Mouse (Mus musculus) lung, embryonic 14.5 days (tissue): ENCODE data around the gene Ssh3. TPM values are rescaled to one million over a fixed set of nuclear protein-coding genes. Genes with fewer than 3 reads are reported as not detected.
A peak's percentile ranks its signal among the peaks of the same experiment; 100 is the strongest.

ENCODE experiments used
- ATAC-seq: fragments of 200-750 bp; cut with Nextera tagmentation; 2 replicates; pipeline ENCODE4 v1.8.0; 2017; ENCODE audit warnings: mild to moderate bottlenecking, moderate TSS enrichment, moderate library complexity; ENCODE audit not compliant: insufficient read depth
- DNase-seq: peaks from one replicate; pipeline ENCODE4 v3.0.0-alpha.2; 2015
- H3K27ac ChIP-seq: fragments of 300-500 bp; sonication (generic); 2 replicates; pipeline ENCODE4 v1.5.1; 2014; ENCODE audit warnings: low read depth, mild to moderate bottlenecking, moderate library complexity
- H3K27me3 ChIP-seq: fragments of 300-500 bp; sonication (generic); 2 replicates; pipeline ENCODE4 v1.6.1; 2014; ENCODE audit warnings: low read length, control low read depth; ENCODE audit not compliant: insufficient read depth
- H3K36me3 ChIP-seq: fragments of 300-500 bp; sonication (generic); 2 replicates; pipeline ENCODE4 v1.6.1; 2014; ENCODE audit warnings: control low read depth; ENCODE audit not compliant: insufficient read depth
- H3K4me1 ChIP-seq: fragments of 300-500 bp; sonication (generic); 2 replicates; pipeline ENCODE4 v1.6.1; 2014; ENCODE audit warnings: antibody characterized with exemption, control low read depth; ENCODE audit not compliant: insufficient read depth
- H3K4me2 ChIP-seq: fragments of 300-500 bp; sonication (generic); 2 replicates; pipeline ENCODE4 v1.6.1; 2014; ENCODE audit warnings: mild to moderate bottlenecking
- H3K4me3 ChIP-seq: fragments of 300-500 bp; sonication (generic); 2 replicates; pipeline ENCODE4 v1.5.1; 2014; ENCODE audit warnings: low read depth, low read length
- H3K9ac ChIP-seq: fragments of 300-500 bp; sonication (generic); 2 replicates; pipeline ENCODE4 v1.6.1; 2014
- H3K9me3 ChIP-seq: fragments of 300-500 bp; sonication (generic); 2 replicates; pipeline ENCODE4 v1.6.1; 2016; ENCODE audit warnings: low read depth, low read length, control low read depth
- CTCF ChIP-seq: IDR thresholded peaks from 2 replicates; pipeline ENCODE4 v1.5.1; 2016; ENCODE audit warnings: antibody characterized with exemption, low read depth
- WGBS: fragments of 180-500 bp; shearing (Covaris S2); extraction: QIAGEN DNeasy Blood & Tissue Kit; methylation state at CpG from one replicate; pipeline ENCODE4 v1.1.7; 2014; 5-methylcytosine and 5-hydroxymethylcytosine counted together
- polyA plus RNA-seq: library from polyadenylated mRNA; unstranded; fragments of >200 nt; fragmentation: Nextera tagmentation; extraction: Ambion mirVana; gene quantifications from 2 replicates; pipeline ENCODE4 v1.2.1, GENCODE M21; 2014

The Ssh3 gene
- polyA plus RNA-seq, 1 experiment from 2014 or later, result 10.6 TPM

DNA sequence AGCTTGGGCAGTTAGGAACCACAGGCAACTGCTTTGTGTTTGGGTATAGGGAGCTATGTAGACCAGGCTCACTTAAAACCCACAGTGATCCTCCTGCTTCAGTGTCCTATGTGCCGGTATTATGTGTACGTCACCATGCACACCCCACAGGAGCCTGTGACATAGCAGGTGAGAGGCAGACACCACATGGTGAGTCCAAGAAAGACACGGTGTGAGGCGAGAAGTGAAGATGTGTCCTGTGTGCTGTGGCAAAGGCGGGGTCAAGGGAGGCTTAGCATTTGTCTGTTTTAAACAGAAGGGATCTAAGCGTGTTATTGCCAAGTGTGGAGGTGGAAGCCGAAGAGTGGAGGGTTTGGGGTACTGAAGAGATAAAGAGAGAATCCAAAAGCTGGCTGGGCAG, 42.2 kb downstream of the Ssh3 start:
- no peak overlapping the region for H3K4me2 ChIP-seq
- 82% methylated on average over 7 of the region's 7 CpGs for WGBS
- peaks cover 9% of the 10 kb centered on the region; the same call in 1 of the 2 replicates for H3K4me1 ChIP-seq
- H3K9ac ChIP-seq, result no peak overlapping the region
- no peak overlapping the region for H3K4me3 ChIP-seq
- DNase-seq (no peak), ATAC-seq (no peak)
- H3K27me3 ChIP-seq, result no peaks in the 10 kb centered on the region; the same call in 1 of the 2 replicates
- TF ChIP-seq CTCF, result no peak
- no peaks in the 10 kb centered on the region for H3K9me3 ChIP-seq
- no peaks in the 10 kb centered on the region for H3K36me3 ChIP-seq
- no peak overlapping the region for H3K27ac ChIP-seq

- ATAC-seq (no peak), DNase-seq (peak; percentile 64)
- H3K9ac ChIP-seq, result no peak overlapping the region; the same call in 1 of the 2 replicates
- 0 out of 2 replicates have a peak overlapping the region, but pooled peaks have one; percentile 2 for H3K4me2 ChIP-seq
- H3K4me3 ChIP-seq, result no peak overlapping the region
- no peaks in the 10 kb centered on the region for H3K27me3 ChIP-seq
- no peak overlapping the region; the same call in 1 of the 2 replicates for H3K27ac ChIP-seq
- H3K9me3 ChIP-seq, result no peaks in the 10 kb centered on the region
- no peak for TF ChIP-seq CTCF
- peaks cover 32% of the 10 kb centered on the region for H3K4me1 ChIP-seq
- 59% methylated on average over 11 of the region's 11 CpGs for WGBS
- no peaks in the 10 kb centered on the region for H3K36me3 ChIP-seq
Measured at GRCm38 (mm10) chr19:4222165-4222564, 46.8 kb downstream of the Ssh3 start.

DNA sequence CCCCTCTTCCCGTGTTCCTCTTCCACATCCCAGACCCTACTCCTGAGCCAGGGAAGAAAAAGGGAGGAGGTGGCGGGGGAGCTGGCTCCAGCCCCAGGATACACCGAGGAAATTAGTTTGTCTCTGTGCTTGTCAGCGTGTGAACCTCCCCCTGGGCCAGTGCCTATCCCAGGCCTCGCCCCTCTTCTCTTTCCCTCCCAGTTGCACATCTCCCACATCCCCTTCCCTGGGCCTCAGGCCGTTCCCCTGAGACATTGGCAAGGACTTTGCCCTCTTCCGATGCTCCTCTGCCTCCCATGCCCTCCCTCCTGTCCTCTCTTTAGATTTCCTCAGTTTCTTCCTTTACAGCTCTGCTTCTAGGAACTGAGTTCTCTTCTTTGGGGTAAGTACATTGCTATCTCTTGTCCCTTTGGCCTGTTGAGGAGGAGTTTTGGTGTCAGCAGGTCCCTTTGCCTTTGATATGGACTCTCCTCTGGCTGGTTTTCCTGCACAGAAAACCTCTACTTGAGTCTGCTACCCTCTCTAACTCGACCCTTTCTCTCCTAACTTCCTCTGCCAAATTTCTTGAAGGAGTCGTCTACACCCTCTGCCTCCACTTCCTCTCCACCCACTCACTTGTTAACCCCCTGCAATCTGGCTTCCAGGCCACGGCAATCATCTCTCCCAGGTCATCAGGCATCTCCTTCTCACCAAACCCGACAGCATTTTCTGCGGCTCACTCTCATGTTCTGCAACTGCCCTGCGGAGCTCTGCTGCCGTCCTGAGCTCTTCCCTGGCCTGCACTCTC, 47.8 kb downstream of the Ssh3 start:
- ATAC-seq (peak; percentile 63), DNase-seq (peak; percentile 64)
- peaks cover 40% of the 10 kb centered on the region for H3K4me1 ChIP-seq
- TF ChIP-seq CTCF, result no peak
- peak overlapping the region; percentile 0; the same call in 1 of the 2 replicates for H3K9ac ChIP-seq
- peak overlapping the region; percentile 44; the same call in 1 of the 2 replicates for H3K27ac ChIP-seq
- no peaks in the 10 kb centered on the region for H3K27me3 ChIP-seq
- peak overlapping the region; percentile 33 for H3K4me2 ChIP-seq
- no peaks in the 10 kb centered on the region for H3K36me3 ChIP-seq
- no peaks in the 10 kb centered on the region for H3K9me3 ChIP-seq
- 24% methylated on average over 14 of the region's 14 CpGs for WGBS
- no peak overlapping the region for H3K4me3 ChIP-seq

- Histone ChIP-seq H3K4me1 (peaks cover 47% of the 10 kb centered on the region), H3K27ac (peak overlapping the region; percentile 44; the same call in 1 of the 2 replicates), H3K4me2 (peak overlapping the region; percentile 33), H3K27me3 (no peaks in the 10 kb centered on the region), H3K4me3 (no peak overlapping the region), H3K9me3 (no peaks in the 10 kb centered on the region), H3K36me3 (no peaks in the 10 kb centered on the region), H3K9ac (0 out of 2 replicates have a peak overlapping the region, but pooled peaks have one; percentile 31)
- TF ChIP-seq CTCF, result no peak
- peak; percentile 15 for DNase-seq
- WGBS, result 34% methylated on average over 4 of the region's 4 CpGs
- no peak for ATAC-seq
Measured at GRCm38 (mm10) chr19:4220416-4220815, 48.6 kb downstream of the Ssh3 start.

DNA sequence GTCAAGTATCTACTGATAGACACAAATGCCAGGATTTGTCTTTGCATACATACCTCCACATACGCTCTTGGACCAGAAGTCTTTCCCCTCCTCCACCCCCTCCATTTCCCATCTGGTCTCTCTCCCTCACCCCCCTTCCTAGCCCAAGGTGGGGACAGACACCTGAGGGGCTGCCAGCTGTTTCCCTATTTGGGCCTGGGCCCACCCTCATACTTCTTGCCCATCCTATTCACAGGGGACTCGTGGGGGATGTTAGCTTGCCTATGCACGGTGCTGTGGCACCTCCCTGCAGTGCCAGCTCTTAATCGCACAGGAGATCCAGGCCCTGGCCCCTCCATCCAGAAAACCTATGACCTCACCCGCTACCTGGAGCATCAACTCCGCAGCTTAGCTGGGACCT, 49.0 kb downstream of the Ssh3 start:
- no peak overlapping the region for H3K9ac ChIP-seq
- no peaks in the 10 kb centered on the region for H3K27me3 ChIP-seq
- H3K4me2 ChIP-seq, result no peak overlapping the region
- no peaks in the 10 kb centered on the region for H3K9me3 ChIP-seq
- no peaks in the 10 kb centered on the region for H3K36me3 ChIP-seq
- no peak overlapping the region for H3K27ac ChIP-seq
- 80% methylated on average over 6 of the region's 6 CpGs for WGBS
- peaks cover 48% of the 10 kb centered on the region for H3K4me1 ChIP-seq
- ATAC-seq (no peak), DNase-seq (no peak)
- H3K4me3 ChIP-seq, result no peak overlapping the region
- no peak for TF ChIP-seq CTCF

DNA sequence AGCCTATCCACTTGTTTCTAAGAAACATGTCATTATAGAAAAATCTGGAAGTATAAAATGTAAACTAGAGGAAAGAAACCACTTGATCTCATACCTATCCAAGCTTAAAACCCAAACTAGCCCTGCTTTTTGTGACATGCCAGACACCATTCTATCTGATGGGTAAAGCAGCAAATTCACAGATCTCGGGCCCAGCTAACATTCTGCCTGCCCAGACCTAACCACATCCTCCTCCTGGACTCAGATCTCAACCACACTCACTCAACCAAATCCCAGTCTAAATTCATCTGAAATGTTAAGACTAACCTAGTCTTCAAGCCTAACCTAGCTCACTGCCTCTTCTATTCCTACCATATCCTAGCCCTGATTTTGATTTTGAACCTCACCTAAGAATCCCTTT, 50.2 kb downstream of the Ssh3 start:
- Histone ChIP-seq H3K9me3 (no peaks in the 10 kb centered on the region), H3K4me2 (no peak overlapping the region), H3K27ac (no peak overlapping the region), H3K36me3 (no peaks in the 10 kb centered on the region), H3K27me3 (0 out of 2 replicates have a peak, but pooled peaks cover 3% of the 10 kb centered on the region), H3K4me3 (no peak overlapping the region), H3K9ac (no peak overlapping the region), H3K4me1 (peaks cover 48% of the 10 kb centered on the region)
- 70% methylated on average over 1 of the region's 1 CpGs for WGBS
- TF ChIP-seq CTCF, result no peak
- no peak for DNase-seq
- no peak for ATAC-seq

GRCm38 (mm10) chr19:4218293-4218692, 50.7 kb downstream of the Ssh3 start:
- Histone ChIP-seq H3K4me1 (peaks cover 48% of the 10 kb centered on the region), H3K9ac (no peak overlapping the region), H3K27ac (no peak overlapping the region), H3K9me3 (no peaks in the 10 kb centered on the region), H3K36me3 (no peaks in the 10 kb centered on the region), H3K27me3 (0 out of 2 replicates have a peak, but pooled peaks cover 3% of the 10 kb centered on the region), H3K4me2 (no peak overlapping the region), H3K4me3 (no peak overlapping the region)
- ATAC-seq, result no peak
- no peak for DNase-seq
- 78% methylated on average over 11 of the region's 11 CpGs for WGBS
- TF ChIP-seq CTCF, result no peak
